Mouse (Mus musculus): Measurements from ENCODE around the gene Col5a2. TPM values are rescaled to one million over a fixed set of nuclear protein-coding genes. Genes with fewer than 3 reads are reported as not detected.

Col5a2 gene
- total and polyA plus RNA-seq, 3 experiments = not detected

GRCm38 (mm10) chr1:45541888-45542287 is 38.8 kb upstream of the Col5a2 start:
- Histone ChIP-seq H3K9ac (ENCODE audit: insufficient read depth, low read depth) (no peak overlapping the region), H3K4me3 (replicated peaks in 1 of 3; ENCODE audit: low read depth in 2 of 3, low read length in 2 of 3, poor library complexity in 1 of 3) (no peak overlapping the region), H3K4me1 (ENCODE audit: control insufficient read depth in 1 of 2, insufficient read depth in 2 of 2) (no peaks in the 10 kb centered on the region), H3K27me3 (replicated peaks) (no peaks in the 10 kb centered on the region), H3K27ac (ENCODE audit: insufficient read depth, low read depth) (no peak overlapping the region), H3K9me3 (replicated peaks; ENCODE audit: low read length) (no peaks in the 10 kb centered on the region), H3K4me2 (ENCODE audit: insufficient read depth, low read depth, poor library complexity, severe bottlenecking) (no peak overlapping the region), H3K79me2 (replicated peaks; ENCODE audit: control insufficient read depth, extremely low read depth, insufficient read depth, poor library complexity, severe bottlenecking) (no peaks in the 10 kb centered on the region), H3K36me3 (replicated peaks in 1 of 2; ENCODE audit: control insufficient read depth in 1 of 2, insufficient read depth in 1 of 2, low read length in 1 of 2) (no peaks in the 10 kb centered on the region)
- TF ChIP-seq ZC3H11A (IDR thresholded peaks at IDR 0.05; ENCODE audit: low read depth, low read length) (no peak), NRF1 (IDR thresholded peaks at IDR 0.05; ENCODE audit: low read depth, low read length) (no peak), ETS1 (conservative IDR thresholded peaks at IDR 0.05; ENCODE audit: low read depth, low read length) (no peak), NELFE (IDR thresholded peaks at IDR 0.05; ENCODE audit: low read depth, low read length) (no peak), PAX5 (IDR thresholded peaks at IDR 0.05; ENCODE audit: low read length) (no peak), MAFK (IDR thresholded peaks at IDR 0.05; ENCODE audit: insufficient replicate concordance, low read length) (no peak)
- in situ Hi-C loops (cut with MboI; ENCODE audit: low pct_ligation_motif_present, low pct_unique_long_range_greater_than_20kb, low sequenced_read_pairs) = no loop called here
- DNase-seq (ENCODE audit: extremely low read depth) = no peak
- dilution Hi-C loops (cut with MboI; ENCODE audit: extremely low pct_ligation_motif_present, extremely low pct_unique_long_range_greater_than_20kb, low sequenced_read_pairs) = no loop called here

DNA sequence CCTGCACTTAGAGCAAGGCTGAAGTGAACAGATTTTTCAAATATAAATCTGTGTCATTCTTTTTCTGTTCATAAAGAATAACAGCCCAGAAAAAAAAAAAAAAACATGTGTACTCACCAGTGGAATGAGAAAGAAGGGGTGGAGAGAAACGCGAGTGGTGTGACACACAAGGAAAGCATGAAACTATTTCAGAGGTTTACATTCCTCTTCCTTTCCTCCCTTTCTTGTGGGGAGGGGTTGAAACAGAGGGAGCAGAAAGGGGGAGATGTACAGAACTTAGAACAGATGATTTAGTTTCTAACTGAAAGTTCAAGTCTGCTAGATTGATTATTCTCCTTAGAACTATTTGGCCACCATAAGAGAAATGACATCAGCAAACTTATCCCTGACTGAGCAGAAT is 38.1 kb upstream of the Col5a2 start:
- Histone ChIP-seq H3K27me3 (replicated peaks) (no peaks in the 10 kb centered on the region), H3K27ac (ENCODE audit: insufficient read depth, low read depth) (no peak overlapping the region), H3K79me2 (replicated peaks; ENCODE audit: control insufficient read depth, extremely low read depth, insufficient read depth, poor library complexity, severe bottlenecking) (no peaks in the 10 kb centered on the region), H3K4me1 (ENCODE audit: control insufficient read depth in 1 of 2, insufficient read depth in 2 of 2) (no peaks in the 10 kb centered on the region), H3K36me3 (replicated peaks in 1 of 2; ENCODE audit: control insufficient read depth in 1 of 2, insufficient read depth in 1 of 2, low read length in 1 of 2) (no peaks in the 10 kb centered on the region), H3K4me3 (replicated peaks in 1 of 3; ENCODE audit: low read depth in 2 of 3, low read length in 2 of 3, poor library complexity in 1 of 3) (no peak overlapping the region), H3K9ac (ENCODE audit: insufficient read depth, low read depth) (no peak overlapping the region), H3K4me2 (ENCODE audit: insufficient read depth, low read depth, poor library complexity, severe bottlenecking) (no peak overlapping the region), H3K9me3 (replicated peaks; ENCODE audit: low read length) (no peaks in the 10 kb centered on the region)
- in situ Hi-C loops (cut with MboI; ENCODE audit: low pct_ligation_motif_present, low pct_unique_long_range_greater_than_20kb, low sequenced_read_pairs) = no loop called here
- DNase-seq (ENCODE audit: extremely low read depth) = no peak
- dilution Hi-C loops (cut with MboI; ENCODE audit: extremely low pct_ligation_motif_present, extremely low pct_unique_long_range_greater_than_20kb, low sequenced_read_pairs) = no loop called here
- TF ChIP-seq PAX5 (IDR thresholded peaks at IDR 0.05; ENCODE audit: low read length) = no peak
- no peak for TF ChIP-seq UBTF (IDR thresholded peaks at IDR 0.05; ENCODE audit: low read depth, low read length)
- no peak for TF ChIP-seq POLR2A (IDR thresholded peaks at IDR 0.05; ENCODE audit: low read depth, low read length)
- TF ChIP-seq HCFC1 (IDR thresholded peaks at IDR 0.05; ENCODE audit: low read depth, low read length) = no peak
- no peak for TF ChIP-seq MAZ (IDR thresholded peaks at IDR 0.05; ENCODE audit: low read depth, low read length)
- TF ChIP-seq CTCF (conservative IDR thresholded peaks at IDR 0.05 in 1 of 2, IDR thresholded peaks at IDR 0.05 in 1 of 2; ENCODE audit: low read depth in 2 of 2, low read length in 2 of 2) = no peak

- TF ChIP-seq EP300 (IDR thresholded peaks at IDR 0.05; ENCODE audit: low read length) = no peak
- no peak for TF ChIP-seq MAZ (IDR thresholded peaks at IDR 0.05; ENCODE audit: low read depth, low read length)
- no peak for TF ChIP-seq MAX (IDR thresholded peaks at IDR 0.05; ENCODE audit: low read length)
- no peak for TF ChIP-seq NELFE (IDR thresholded peaks at IDR 0.05; ENCODE audit: low read depth, low read length)
- no peak for TF ChIP-seq PAX5 (IDR thresholded peaks at IDR 0.05; ENCODE audit: low read length)
- no peak for TF ChIP-seq CHD1 (IDR thresholded peaks at IDR 0.05; ENCODE audit: low read depth, low read length)
- no peak for TF ChIP-seq JUND (conservative IDR thresholded peaks at IDR 0.05; ENCODE audit: low read depth, low read length)
- no peak for TF ChIP-seq SMC3 (IDR thresholded peaks at IDR 0.05; ENCODE audit: low read depth, low read length)
- no peak for TF ChIP-seq USF2 (conservative IDR thresholded peaks at IDR 0.05; ENCODE audit: low read depth, low read length)
- no peak for TF ChIP-seq HCFC1 (IDR thresholded peaks at IDR 0.05; ENCODE audit: low read depth, low read length)
- no peak for TF ChIP-seq JUN (IDR thresholded peaks at IDR 0.05; ENCODE audit: insufficient read depth, low read depth, low read length)
- TF ChIP-seq SIN3A (IDR thresholded peaks at IDR 0.05; ENCODE audit: low read length) = no peak
- TF ChIP-seq E2F4 (IDR thresholded peaks at IDR 0.05; ENCODE audit: insufficient replicate concordance, low read depth, low read length) = no peak
- no peak for TF ChIP-seq MXI1 (IDR thresholded peaks at IDR 0.05; ENCODE audit: low read depth, low read length)
- TF ChIP-seq ZMIZ1 (IDR thresholded peaks at IDR 0.05; ENCODE audit: low read depth, low read length) = no peak
- TF ChIP-seq MAFK (IDR thresholded peaks at IDR 0.05; ENCODE audit: insufficient replicate concordance, low read length) = no peak
- TF ChIP-seq MEF2A (IDR thresholded peaks at IDR 0.05; ENCODE audit: borderline replicate concordance, low read depth, low read length) = no peak
- no peak for TF ChIP-seq ZKSCAN1 (IDR thresholded peaks at IDR 0.05; ENCODE audit: borderline replicate concordance, low read depth, low read length)
- no peak for TF ChIP-seq GABPA (IDR thresholded peaks at IDR 0.05; ENCODE audit: insufficient replicate concordance, low read depth, low read length)
Measured at GRCm38 (mm10) chr1:45531486-45531885, 28.4 kb upstream of the Col5a2 start.

More at GRCm38 (mm10) chr1:45531486-45531885, 28.4 kb upstream of the Col5a2 start:
- dilution Hi-C loops (cut with MboI; ENCODE audit: extremely low pct_ligation_motif_present, extremely low pct_unique_long_range_greater_than_20kb, low sequenced_read_pairs) (no loop called here), in situ Hi-C loops (cut with MboI; ENCODE audit: low pct_ligation_motif_present, low pct_unique_long_range_greater_than_20kb, low sequenced_read_pairs) (no loop called here)
- H3K27ac ChIP-seq (ENCODE audit: insufficient read depth, low read depth) = no peak overlapping the region
- no peak for DNase-seq (ENCODE audit: extremely low read depth)
- H3K4me1 ChIP-seq (ENCODE audit: control insufficient read depth in 1 of 2, insufficient read depth in 2 of 2) = no peaks in the 10 kb centered on the region
- no peaks in the 10 kb centered on the region for H3K9me3 ChIP-seq (replicated peaks; ENCODE audit: low read length)
- H3K4me2 ChIP-seq (ENCODE audit: insufficient read depth, low read depth, poor library complexity, severe bottlenecking) = no peak overlapping the region
- H3K9ac ChIP-seq (ENCODE audit: insufficient read depth, low read depth) = no peak overlapping the region
- H3K4me3 ChIP-seq (replicated peaks in 1 of 3; ENCODE audit: low read depth in 2 of 3, low read length in 2 of 3, poor library complexity in 1 of 3) = no peak overlapping the region
- H3K79me2 ChIP-seq (replicated peaks; ENCODE audit: control insufficient read depth, extremely low read depth, insufficient read depth, poor library complexity, severe bottlenecking) = no peaks in the 10 kb centered on the region
- H3K36me3 ChIP-seq (replicated peaks in 1 of 2; ENCODE audit: control insufficient read depth in 1 of 2, insufficient read depth in 1 of 2, low read length in 1 of 2) = no peaks in the 10 kb centered on the region
- no peaks in the 10 kb centered on the region for H3K27me3 ChIP-seq (replicated peaks)
